Mouse (Mus musculus) layer of hippocampus, adult 9-10 months (tissue): Measurements from ENCODE around the gene Pogz.

Source experiments
- DNase-seq: peaks from one replicate; pipeline ENCODE4 v3.0.0; 2022; ENCODE audit warnings: low spot score

Pogz gene

GRCm38 (mm10) chr3:94837183-94837890 lies at the start of gene Pogz:
TSS of gene Pogz (plus strand) at chr3:94837567.
- DNase-seq: peak; percentile 95

GRCm38 (mm10) chr3:94789071-94789470 lies 48.3 kb upstream of the Pogz start:
- DNase-seq: no peak

DNA sequence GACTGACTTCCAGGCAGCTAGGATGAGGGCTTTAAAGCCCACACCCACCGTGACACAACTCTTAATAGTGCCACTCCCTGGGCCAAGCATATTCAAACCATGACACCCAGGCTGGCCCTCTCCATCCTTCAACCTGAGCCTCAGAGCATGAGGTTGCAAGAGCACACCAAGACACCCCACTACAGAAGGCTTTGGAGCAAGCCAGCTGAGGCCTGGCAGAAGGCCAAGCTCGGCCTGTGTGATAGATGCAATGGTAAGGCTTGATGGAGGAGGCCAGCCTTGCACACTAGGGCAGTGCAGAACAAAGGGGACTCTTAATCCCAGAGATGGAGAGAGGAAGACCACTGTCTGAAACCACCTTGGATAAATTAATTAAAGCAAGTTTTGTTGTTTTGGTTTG lies 47.9 kb upstream of the Pogz start:
- no peak for DNase-seq

DNA sequence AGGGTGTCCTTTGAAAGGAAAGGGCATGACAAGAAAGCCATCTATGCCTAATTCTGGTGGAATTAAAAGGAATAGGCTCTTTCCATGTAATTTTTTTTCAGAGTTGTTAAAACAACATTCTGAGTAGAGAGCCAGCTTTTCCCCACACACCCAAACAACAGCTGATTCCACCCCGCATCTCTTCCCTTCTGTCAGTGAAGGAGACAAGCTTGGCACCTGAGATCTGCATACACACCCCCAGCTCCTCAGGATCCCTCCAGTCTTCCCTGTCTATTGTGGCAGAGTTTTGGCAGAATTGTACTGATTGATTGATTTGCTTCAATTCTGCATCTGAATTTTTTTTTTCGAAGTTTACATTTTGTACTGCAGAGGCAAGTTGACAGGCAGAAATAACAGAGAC lies 45.1 kb upstream of the Pogz start:
- no peak for DNase-seq

- DNase-seq: no peak
Measured at GRCm38 (mm10) chr3:94793672-94794071, 43.7 kb upstream of the Pogz start.

DNA sequence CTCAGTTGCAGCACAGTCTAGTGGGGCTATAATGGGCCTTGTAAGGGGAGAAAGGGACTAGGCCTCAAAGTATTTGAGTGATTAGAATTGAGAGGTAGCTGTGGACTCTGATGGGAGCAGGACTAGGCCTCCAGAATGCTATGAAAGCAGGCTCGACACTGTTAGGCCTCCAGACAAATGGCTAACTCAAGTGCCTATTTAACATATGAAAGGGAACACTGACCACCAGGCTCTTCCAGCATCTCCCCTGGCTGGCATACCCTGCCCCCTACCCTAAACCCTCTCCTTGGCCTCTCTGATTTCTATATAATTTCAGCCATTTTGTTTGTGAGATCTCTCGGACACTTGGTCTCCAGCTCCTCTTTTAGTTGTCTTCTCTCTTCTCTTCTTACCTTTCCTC lies 43.0 kb upstream of the Pogz start:
- DNase-seq: no peak

DNA sequence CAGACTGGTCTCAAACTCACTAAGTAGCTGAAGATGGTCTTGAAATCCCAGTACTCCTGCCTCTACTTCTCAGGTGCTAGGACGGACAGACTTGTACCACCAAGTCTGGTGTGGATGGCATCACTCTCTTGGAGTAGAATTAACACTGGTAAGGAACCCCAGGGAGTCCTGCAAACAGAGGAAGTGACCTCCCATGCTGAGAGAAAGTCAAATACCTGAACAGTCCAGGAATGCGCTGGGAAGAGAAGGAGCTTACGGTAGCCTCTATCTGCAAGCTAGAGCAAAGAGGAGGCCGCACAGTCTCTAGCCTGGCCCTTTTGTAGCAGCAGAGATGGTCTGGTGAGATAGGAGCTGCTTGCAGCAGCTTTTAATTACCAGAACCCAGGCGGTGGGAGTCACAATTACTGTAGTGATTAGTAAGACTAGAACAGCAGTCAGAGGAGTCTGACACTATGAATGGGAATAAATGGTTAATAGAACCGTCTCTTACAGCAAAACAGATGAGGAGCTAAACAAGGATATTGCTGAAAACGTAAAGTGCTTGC lies 41.7 kb upstream of the Pogz start:
- DNase-seq: no peak

DNA sequence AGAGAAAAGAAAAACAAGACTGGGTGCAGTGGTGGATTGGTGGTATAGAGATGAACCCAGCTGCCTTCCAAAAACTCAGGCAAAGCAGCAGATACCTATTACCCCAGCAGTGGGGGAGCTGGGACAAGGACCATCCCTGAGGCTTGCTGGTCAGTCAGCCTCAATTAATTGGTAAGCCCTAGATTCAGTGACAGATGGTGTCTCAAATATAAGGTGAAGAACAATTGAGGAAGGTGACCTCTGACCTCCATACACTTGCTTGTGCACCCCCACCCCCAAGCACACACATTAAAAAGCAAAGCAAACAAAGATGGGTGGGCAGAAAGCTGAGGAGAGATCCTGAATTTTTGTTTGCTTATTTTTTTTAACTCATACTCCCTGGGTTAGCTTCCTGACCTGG lies 41.2 kb upstream of the Pogz start:
- DNase-seq: no peak

GRCm38 (mm10) chr3:94804146-94804545 lies 33.2 kb upstream of the Pogz start:
- no peak for DNase-seq

DNA sequence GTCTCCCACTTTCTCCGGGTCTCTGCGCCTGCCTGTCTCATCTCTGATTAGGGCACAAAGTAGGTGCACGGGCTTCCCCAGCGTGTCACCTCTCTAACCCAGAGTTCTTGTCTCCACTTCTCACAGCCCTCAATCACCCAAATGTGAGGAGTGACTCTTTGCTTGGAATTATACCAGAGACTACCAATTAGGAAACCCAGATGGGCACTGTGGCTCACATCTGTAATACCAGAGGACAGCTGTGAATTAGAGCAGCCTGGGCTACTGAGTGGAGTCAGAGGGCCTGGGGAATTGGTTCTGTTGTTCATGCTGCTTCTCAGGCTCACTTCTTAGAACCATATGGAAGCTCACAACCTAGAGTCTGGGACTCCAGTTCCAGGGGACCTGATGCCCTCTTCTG lies 32.4 kb upstream of the Pogz start:
- DNase-seq: no peak

DNA sequence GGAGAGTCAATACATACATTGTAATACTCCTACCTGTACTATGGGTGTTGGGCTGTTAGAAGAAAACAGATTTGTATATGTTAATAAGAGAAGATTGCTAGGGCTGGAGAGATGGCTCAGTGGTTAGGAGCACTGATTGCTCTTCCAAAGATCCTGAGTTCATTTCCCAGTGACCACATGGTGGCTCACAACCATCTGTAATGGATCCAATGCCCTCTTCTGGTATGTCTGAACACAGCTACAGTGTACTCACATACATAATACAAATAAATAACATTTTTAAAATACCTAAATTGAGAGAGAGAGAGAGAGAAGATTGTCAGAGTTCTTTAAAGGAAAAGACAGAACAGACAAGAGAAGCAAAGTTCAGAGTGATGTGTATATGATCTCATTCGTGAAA lies 29.1 kb upstream of the Pogz start:
- DNase-seq: no peak

DNA sequence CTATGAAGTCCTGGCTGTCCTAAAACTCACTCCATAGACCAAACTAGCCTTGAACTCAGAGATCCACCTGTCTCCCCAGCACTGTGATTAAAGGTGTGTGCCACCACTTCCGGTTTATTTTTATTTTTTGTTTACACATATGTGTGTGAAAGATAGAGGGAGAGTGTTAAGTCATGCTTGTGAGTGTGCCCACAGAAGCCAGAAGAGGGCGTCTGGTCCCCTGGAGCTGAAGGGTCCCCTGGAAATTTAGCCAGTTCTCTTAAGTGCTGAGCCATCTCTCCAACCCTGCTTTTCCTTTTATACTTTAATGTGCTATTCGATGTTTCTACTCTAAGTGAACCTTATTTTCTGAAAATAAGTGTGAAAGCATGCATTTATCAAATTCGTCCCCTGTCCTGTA lies 25.7 kb upstream of the Pogz start:
- DNase-seq: no peak

DNA sequence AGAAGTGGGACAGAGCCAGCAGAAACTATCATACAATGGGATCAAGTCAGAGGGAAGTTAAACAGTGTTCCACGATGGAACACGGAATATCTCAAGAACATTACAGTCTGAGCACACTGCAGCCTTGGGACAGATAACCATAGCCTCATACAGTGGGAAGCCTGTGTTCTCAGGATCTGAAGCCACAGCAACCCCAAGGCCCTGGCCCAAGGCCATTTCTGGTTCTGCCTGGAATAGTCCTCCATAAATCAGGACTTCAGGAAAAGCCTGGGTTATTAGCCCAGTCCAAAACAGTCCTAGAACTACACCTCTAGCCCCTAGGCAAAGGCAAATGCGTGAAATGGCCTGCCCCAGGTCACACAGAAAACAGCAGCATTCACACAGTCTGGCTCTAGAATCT lies 23.7 kb upstream of the Pogz start:
- DNase-seq: no peak

- DNase-seq: no peak
Measured at GRCm38 (mm10) chr3:94814063-94814462, 23.3 kb upstream of the Pogz start.

- no peak for DNase-seq
Measured at GRCm38 (mm10) chr3:94814663-94815062, 22.7 kb upstream of the Pogz start.

GRCm38 (mm10) chr3:94815603-94816002 lies 21.8 kb upstream of the Pogz start:
- DNase-seq: no peak

- DNase-seq: no peak
Measured at GRCm38 (mm10) chr3:94817731-94818130, 19.6 kb upstream of the Pogz start.

- DNase-seq: no peak
Measured at GRCm38 (mm10) chr3:94819452-94820425, 17.6 kb upstream of the Pogz start.

GRCm38 (mm10) chr3:94821008-94821638 lies 16.2 kb upstream of the Pogz start:
- no peak for DNase-seq

DNA sequence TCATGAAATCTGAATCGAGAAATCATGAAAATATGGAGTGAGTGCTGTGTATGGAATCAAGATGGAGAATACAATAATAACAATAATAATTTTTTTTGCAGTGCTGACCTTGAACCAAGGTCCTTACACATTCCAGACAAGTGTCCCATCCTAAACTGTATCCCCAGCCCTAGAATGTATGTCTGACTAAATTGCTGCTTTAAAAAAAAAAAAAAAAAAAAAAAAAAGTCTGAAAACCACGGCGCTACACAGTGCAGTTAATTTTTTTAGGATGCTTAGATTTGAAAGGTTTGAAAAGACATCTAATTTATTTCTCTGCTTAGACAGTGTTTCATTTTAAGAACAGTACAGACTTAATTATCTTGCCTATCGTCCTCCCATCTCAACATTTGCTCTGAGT lies 15.3 kb upstream of the Pogz start:
- no peak for DNase-seq

DNA sequence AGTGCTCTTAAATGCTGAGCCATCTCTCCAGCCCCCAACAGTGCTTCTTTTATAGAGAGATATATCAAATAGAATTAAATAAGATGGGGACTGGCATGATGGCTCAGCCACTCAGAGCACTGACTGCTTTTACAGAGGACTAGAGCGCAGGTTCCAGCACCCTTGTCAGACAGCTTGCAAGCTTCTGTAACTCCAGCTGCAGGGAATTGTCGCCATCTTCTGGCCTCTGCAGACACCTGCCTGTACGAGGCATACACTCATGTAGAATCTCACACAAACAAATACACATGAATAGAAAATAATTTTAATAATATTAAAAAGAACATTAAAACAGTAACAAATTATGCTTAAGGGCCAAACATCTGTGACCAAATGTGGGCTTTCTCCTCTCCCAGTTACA lies 13.3 kb upstream of the Pogz start:
- DNase-seq: no peak

DNA sequence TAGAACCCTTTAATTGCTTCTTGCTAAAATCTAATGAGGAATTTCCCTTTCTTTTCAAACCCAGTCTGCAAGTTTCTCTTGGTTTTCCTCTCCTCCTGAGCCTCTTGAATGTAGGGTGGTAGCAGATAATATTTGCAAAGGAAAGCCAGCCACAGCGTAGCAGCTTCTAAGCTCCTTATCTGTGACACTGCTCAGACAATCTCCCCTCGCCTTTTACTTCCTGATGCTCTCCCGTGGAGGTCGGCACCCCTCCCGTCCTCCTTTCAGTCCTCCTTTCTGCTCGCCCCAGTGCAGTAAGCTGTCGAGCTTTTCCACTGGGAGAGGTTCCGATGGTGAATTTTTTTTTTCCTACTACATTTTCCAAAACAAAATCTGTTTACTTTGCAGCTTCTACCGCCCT lies 5.3 kb upstream of the Pogz start:
- DNase-seq: no peak

DNA sequence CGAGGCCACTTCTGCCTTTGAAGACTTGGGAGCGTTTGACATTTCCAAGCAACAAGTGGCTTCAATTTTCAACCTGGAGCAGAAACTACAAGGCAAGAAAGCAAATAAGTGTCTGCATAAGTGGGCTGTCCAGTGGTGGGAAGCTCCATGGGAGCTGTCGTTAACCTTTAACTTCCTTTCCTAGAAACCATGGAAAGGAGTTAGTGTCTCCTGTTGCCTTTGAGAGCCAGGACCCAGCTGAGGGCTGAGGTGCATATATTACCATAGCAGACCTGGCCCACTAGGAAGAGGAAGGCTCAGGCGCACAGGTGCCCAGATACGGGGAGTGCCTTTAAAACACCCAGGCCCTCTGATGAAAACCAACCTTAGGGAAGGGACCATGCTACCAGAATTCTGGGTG lies 4.7 kb upstream of the Pogz start:
- DNase-seq: no peak
